Mouse (Mus musculus) adrenal gland, adult 2 months (tissue): ENCODE results near the gene Lcp1. TPM values are rescaled to one million over a fixed set of nuclear protein-coding genes. Genes with fewer than 3 reads are reported as not detected.

Source experiments
- DNase-seq: peaks from one replicate; pipeline ENCODE4 v3.0.0; 2021
- microRNA-seq, 2 experiments: library from miRNA; unstranded; fragments of <30 nt; microRNA quantifications; one replicate each; pipeline ENCODE4 v1.2.0; 2021
- polyA plus RNA-seq: library from polyadenylated mRNA; depleted of rRNA; stranded (reverse); fragments of >200 nt; gene quantifications from 2 replicates; pipeline ENCODE4 v1.2.3, GENCODE M21; 2012; rRNA removed
- total RNA-seq, 2 experiments: library from RNA; stranded (reverse); gene quantifications; 2 replicates each; pipeline ENCODE4 v1.2.3; 2021

Lcp1 gene
- total and polyA plus RNA-seq, 3 experiments, result 1.2 to 29.1 (median 17.1) TPM

DNA sequence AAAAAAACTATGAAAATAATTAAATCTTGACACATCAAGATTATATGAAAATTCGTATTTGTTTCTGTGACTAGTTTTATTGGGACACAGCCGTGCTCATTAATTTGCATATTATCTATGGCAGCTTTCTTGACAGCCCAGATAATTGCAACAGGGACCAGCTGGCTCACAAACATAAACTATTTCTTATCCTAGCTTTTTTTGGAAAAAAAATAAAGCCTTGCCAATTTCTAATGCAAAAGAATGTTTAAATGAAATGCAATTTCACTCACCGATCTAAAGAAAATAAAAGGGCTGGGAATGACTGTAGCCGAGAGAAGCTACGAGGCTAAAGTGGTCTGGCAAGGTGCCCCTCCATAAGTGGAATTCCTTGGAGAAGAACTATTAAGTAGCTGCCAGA, 149.5 kb downstream of the Lcp1 start:
- DNase-seq, result no peak

Small RNA genes within 50 kb of the gene (microRNA-seq; reads per million reads assigned to microRNA genes)
- 0 reads per million in 2 experiments for gene Gm44482

Other genes starting within 250 kb of the Lcp1 start
- gene Lrch1, start 183.2 kb upstream of the Lcp1 start, total RNA-seq, result 10 to 100 TPM; 10.8 to 15.0 TPM
- 4.7 and 5.3 TPM in 2 replicates for gene Lrch1, start 183.2 kb upstream of the Lcp1 start, polyA plus RNA-seq
- 1 to 10 TPM in 1 of 2 experiments, under 1 TPM in 1; 0.32 to 4.1 TPM for gene Rubcnl, start 115.1 kb upstream of the Lcp1 start, total RNA-seq
- 0.12 and 0.91 TPM in 2 replicates for gene Rubcnl, start 115.1 kb upstream of the Lcp1 start, polyA plus RNA-seq
- not detected for gene Lrrc63, start 220 bp upstream of the Lcp1 start, total RNA-seq
- gene Lrrc63, start 220 bp upstream of the Lcp1 start, polyA plus RNA-seq, result not detected in 2 replicates
- gene Cpb2, start 111.2 kb downstream of the Lcp1 start, total RNA-seq, result 1 to 10 TPM in 1 of 2 experiments, not detected in 1; 1.3 TPM
- gene Cpb2, start 111.2 kb downstream of the Lcp1 start, polyA plus RNA-seq, result not detected in 2 replicates
- gene Zc3h13, start 153.3 kb downstream of the Lcp1 start, total RNA-seq, result 10 to 100 TPM; 27.5 to 32.2 TPM
- 8.0 and 10.5 TPM in 2 replicates for gene Zc3h13, start 153.3 kb downstream of the Lcp1 start, polyA plus RNA-seq